Mouse (Mus musculus) kidney, postnatal 14 days (tissue): ENCODE data around the gene Gm17660.

Source experiments
- DNase-seq: peaks from one replicate; pipeline ENCODE4 v3.0.0; 2022; ENCODE audit warnings: mixed read lengths

Gm17660 gene

DNA sequence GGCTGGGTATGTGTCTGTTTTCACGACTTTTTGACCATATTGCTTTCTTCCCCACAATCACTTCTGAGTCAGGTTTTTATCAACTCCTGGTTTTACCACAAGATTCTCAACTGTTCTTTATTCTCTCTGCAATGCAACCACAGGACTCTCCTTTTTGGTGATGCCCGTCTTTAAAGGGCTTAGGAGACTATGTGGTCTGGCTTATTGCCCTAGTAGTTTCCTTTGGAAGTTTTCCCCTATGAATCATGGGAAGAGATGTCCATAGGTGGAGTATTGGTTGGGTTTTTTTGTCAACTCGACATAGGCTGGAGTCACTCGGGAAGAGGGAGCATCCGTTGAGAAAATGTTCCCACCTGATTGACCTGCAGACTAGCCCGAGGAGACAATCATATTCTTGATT, 3.3 kb upstream of the Gm17660 start:
- no peak for DNase-seq

DNA sequence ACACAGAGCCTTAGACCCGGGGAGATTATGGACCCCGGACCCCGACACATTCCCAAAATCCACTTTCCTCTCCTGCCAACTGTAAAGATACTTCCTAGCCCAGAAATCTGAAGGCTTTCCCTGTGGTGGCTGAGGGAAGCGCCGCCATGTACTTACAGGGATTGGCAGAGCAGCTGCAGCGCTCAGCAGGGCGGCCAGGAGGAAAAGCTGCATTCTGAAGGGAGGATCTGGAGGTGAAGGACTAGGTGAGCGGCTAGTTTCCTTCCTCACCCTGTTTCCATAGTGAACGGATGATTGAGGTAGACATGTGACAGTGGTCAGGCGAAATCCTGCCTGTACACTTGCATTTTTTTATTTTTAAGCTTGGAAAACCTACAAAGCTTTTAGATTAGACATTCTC, 1.0 kb downstream of the Gm17660 start:
- no peak for DNase-seq

GRCm38 (mm10) chr5:104074388-104074787, 3.0 kb downstream of the Gm17660 start:
- DNase-seq: peak; percentile 66

GRCm38 (mm10) chr5:104073602-104074001, 3.8 kb downstream of the Gm17660 start:
- no peak for DNase-seq

- peak; percentile 37 for DNase-seq
Measured at GRCm38 (mm10) chr5:104072272-104072886, 5.0 kb downstream of the Gm17660 start.

GRCm38 (mm10) chr5:104071048-104071447, 6.4 kb downstream of the Gm17660 start:
- no peak for DNase-seq

- peak; percentile 14 for DNase-seq
Measured at GRCm38 (mm10) chr5:104068751-104069150, 8.7 kb downstream of the Gm17660 start.

GRCm38 (mm10) chr5:104062773-104063551, 14.4 kb downstream of the Gm17660 start:
- DNase-seq: no peak

DNA sequence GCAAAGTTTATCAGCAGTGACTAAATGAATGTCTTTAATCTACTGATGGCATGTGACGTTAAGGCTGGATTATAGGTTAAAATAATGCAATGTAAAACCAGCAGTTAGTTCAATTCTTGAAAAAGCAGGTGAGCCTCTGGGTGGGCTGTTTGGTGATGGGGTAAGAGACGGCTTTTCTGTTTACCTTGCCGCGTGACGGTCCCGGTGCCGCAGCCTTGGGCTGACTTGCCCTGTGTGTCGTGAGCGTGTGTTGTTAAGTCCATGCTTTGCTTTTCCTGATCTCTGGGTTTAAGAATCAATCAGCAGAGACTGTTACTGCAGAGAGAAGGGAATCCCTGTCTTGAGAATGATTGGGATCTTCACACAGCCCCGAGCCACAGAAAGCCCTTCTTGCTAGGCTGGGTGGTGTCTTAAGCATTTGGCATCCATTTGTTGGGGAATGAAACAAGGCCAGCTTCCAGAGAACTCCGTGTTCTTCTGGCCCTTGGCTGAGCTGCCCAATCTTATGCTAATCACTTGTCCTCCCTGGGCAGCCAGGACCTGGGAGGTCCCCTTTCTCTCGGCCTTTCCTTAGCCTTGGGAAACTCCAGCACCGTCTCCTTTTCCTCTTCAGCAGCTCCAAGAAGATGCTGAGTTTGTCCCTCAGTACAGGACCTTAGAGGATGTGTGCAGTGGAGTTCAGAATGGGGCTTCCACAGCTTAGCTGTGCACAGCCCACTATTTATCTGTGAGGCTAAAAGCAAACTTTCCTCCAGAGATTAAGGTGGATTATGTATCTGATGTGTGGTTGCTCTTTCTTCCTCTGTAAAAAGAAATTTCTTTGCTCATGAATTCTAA, 15.3 kb downstream of the Gm17660 start:
- no peak for DNase-seq

- no peak for DNase-seq
Measured at GRCm38 (mm10) chr5:104060429-104060828, 17.0 kb downstream of the Gm17660 start.

DNA sequence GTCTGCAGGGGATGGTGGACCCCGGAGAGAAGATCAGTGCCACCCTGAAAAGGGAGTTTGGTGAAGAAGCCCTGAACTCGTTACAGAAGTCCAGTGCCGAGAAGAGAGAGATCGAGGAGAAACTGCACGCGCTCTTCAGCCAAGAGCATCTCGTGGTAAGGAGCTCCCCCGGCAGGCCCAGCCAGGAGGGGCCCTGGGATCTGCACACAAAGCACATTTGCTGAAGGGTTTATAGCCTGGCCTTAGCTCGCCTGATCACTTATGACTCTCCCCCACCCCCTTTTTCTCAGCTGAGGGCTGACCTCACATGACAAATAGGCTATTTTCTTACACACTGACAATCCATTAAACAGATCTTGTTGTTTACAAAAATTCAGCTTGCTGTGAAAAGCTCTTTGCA, 17.8 kb downstream of the Gm17660 start:
- DNase-seq: peak; percentile 29

DNA sequence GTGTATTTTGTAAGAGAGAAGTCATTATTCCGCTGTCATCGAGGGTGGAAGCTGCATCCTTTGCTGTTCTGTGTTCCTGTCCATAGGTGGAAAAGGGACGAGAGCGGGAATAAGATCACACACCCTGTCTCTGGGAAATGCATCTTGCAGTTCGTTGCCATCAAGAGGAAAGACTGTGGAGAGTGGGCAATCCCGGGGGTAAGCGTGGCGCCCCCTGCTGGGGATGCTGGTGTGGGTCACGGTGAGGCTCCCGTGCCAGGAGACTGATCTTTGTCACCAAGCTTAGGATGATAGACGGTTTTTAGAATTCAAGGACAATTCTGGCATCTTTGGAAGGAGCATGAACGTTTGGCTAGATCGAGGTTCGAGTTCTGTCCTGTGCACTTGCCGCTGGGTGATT, 19.4 kb downstream of the Gm17660 start:
- DNase-seq: peak; percentile 45

GRCm38 (mm10) chr5:104056295-104056694, 21.1 kb downstream of the Gm17660 start:
- no peak for DNase-seq

- DNase-seq: no peak
Measured at GRCm38 (mm10) chr5:104055816-104056215, 21.6 kb downstream of the Gm17660 start.

DNA sequence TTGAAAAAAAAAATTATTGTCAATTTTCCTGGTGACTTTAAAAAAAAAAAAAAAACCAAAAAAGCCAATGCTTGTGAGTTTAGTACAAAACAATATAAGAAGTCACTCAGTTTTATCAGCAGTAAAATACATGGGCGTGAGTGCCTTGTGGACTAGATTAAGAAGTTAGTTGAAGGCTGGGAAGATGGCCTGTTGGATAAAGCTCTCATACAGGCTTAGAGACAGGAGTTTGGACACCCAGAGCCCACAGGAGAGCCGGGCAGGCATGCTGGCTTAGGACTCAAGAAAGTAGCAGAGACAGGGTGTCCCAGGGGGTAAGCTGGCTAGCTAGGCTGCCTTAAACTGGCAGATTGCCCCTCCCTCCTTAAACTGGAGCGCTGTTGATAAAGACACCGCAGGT, 22.5 kb downstream of the Gm17660 start:
- no peak for DNase-seq

DNA sequence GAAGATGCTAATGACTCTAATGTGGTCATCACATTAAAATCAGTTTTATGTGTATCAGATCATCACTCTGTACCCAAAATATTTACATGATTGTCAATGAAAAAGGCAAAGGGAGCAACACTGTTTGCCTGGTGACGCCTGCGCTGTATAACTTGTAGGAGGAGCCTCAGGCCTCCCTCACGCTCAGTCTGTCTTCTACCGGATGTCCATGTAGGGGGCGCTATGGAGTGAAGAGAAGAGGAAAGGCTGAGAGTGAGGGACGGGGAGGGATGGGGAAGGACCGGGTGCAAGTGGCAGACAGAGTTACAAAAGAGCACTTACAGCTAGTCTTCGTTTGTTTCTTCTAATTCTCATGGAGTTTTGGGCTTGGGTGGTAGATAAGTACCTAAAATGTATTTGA, 24.5 kb downstream of the Gm17660 start:
- DNase-seq: no peak

DNA sequence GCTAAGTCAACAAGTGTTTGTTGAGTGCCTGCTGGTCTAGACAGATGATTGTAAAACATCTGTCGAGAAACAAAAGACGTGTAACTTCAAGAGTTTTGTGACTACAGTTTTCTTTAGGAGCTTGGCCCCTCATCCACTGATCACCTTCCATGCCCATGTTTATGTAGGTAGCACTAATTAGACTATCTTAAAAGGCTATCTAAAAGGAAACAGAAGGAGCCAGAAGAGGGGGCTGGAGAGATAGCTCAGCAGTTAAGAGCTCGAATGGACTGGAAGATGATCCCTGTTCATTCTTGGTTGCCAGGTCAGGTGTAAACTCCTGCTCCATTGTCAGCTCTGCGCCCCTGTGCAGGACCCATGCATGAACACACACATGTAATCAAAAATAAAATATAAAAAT, 29.3 kb downstream of the Gm17660 start:
- no peak for DNase-seq

- no peak for DNase-seq
Measured at GRCm38 (mm10) chr5:104047200-104048105, 30.0 kb downstream of the Gm17660 start.

- DNase-seq: peak; percentile 99
Measured at GRCm38 (mm10) chr5:104046256-104047199, 30.9 kb downstream of the Gm17660 start, which contains the start of gene Nudt9. Gene Nudt9, plus strand, starts transcription at chr5:104046306.

GRCm38 (mm10) chr5:104043704-104044103, 33.7 kb downstream of the Gm17660 start:
- no peak for DNase-seq

DNA sequence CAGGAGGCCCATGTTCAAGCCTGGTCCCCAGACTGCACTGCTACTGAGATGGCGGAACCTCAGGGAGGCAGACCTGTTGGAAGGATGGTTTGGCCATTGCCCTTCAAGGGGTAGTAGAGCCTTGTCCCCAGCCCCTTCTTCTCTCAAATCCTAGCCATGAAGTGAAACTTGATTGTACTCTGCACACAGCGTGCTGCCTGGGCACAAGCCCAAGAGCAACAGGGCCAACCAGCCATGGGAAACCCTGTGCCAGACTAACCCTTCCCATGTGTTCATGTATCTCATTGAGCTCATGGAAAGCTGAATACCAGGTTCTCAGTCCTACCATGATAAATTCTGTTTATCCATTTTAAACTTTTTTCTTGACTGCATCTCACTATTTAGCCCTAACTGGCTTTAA, 34.5 kb downstream of the Gm17660 start:
- DNase-seq: no peak
